Mouse (Mus musculus): ENCODE measurements around the gene Selenbp2.
"Not testable (repeated sequence)": the region's sequence is repeated elsewhere in the genome, so short reads cannot be mapped to it uniquely, and the experiment has no call there.

DNA sequence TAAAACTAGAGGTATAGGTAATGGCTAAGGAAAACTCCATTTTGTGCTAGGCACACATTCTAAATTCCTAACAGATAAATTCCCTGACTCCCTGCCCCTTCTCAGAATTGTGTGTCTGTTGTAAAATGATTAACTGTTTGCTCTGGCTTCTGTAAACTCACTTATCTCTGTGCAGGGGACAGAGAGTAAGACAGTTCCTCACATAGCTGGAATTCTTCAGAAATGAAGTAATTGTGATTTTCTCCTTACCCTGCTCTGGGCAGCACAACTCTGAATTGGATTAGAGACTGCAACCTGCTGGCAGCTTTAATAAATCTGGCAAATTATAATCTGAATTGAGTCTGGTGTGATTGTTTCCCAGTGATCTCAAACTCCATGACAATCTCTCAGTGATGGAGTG lies 17.2 kb downstream of the Selenbp2 start:
- not testable (repeated sequence) for TF ChIP-seq EP300 (IDR thresholded peaks at IDR 0.05; ENCODE audit: insufficient read depth, low read depth, low read length); POLR2A (IDR thresholded peaks at IDR 0.05; ENCODE audit: insufficient read depth, low read length)

Measured in ES-Bruce4 (cell line).